Mouse (Mus musculus): Measurements from ENCODE around the gene Mapk13. TPM values are rescaled to one million over a fixed set of nuclear protein-coding genes. Genes with fewer than 3 reads are reported as not detected.

Gene Mapk13
- 27.3 and 28.6 TPM in 2 replicates for polyA plus RNA-seq (2015; fragmentation: Nextera tagmentation; extraction: Ambion mirVana)

GRCm38 (mm10) chr17:28769121-28769874, at the start of gene Mapk13:
Gene Mapk13 (plus strand): TSS chr17:28769297.

DNA sequence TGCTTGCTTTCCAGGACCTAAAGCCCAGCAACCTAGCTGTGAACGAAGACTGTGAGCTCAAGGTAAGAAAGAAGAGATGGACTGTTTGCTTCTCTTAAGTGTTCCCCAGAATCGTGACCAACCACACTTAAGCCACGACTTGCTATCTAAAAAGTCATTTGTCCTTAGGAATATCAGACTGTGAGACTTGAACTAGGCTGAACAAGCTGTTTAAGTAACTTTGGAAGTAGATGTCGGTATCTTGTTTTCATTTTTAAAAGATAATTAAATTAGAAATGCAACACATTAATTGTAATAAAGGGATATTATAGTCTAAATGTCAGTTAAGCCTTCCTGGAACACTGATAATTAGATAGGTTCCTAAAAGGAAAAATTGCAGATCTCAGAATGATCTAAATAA, 43.3 kb upstream of the Mapk13 start, which contains the start of gene AC170998.1:
TSS of gene AC170998.1 (plus strand) at position 301 of the 400 bp plus-strand sequence.

GRCm38 (mm10) chr17:28800671-28801412, 31.7 kb downstream of the Mapk13 start, which contains the start of gene Brpf3:
Gene Brpf3 (plus strand): TSS chr17:28801090.

Other genes with a start within 250 kb of the Mapk13 start
- gene Armc12, start 238.5 kb upstream of the Mapk13 start, polyA plus RNA-seq (2015; fragmentation: Nextera tagmentation; extraction: Ambion mirVana): not detected in 2 replicates
- not detected in 2 replicates for gene Clpsl2, start 219.9 kb upstream of the Mapk13 start, polyA plus RNA-seq (2015; fragmentation: Nextera tagmentation; extraction: Ambion mirVana)
- 0.22 TPM in 1 of 2 replicates, not detected in the other for gene Clps, start 208.5 kb upstream of the Mapk13 start, polyA plus RNA-seq (2015; fragmentation: Nextera tagmentation; extraction: Ambion mirVana)
- gene Lhfpl5, start 193.7 kb upstream of the Mapk13 start, polyA plus RNA-seq (2015; fragmentation: Nextera tagmentation; extraction: Ambion mirVana): 0.28 and 0.30 TPM in 2 replicates
- 39.4 and 42.8 TPM in 2 replicates for gene Srpk1, start 146.6 kb upstream of the Mapk13 start, polyA plus RNA-seq (2015; fragmentation: Nextera tagmentation; extraction: Ambion mirVana)
- 0.33 and 0.36 TPM in 2 replicates for gene Slc26a8, start 79.1 kb upstream of the Mapk13 start, polyA plus RNA-seq (2015; fragmentation: Nextera tagmentation; extraction: Ambion mirVana)
- 37.0 and 41.2 TPM in 2 replicates for gene Mapk14, start 78.0 kb upstream of the Mapk13 start, polyA plus RNA-seq (2015; fragmentation: Nextera tagmentation; extraction: Ambion mirVana)
- gene AC170998.1, start 43.2 kb upstream of the Mapk13 start, polyA plus RNA-seq (2015; fragmentation: Nextera tagmentation; extraction: Ambion mirVana): 2.0 and 2.2 TPM in 2 replicates
- 3.9 and 4.4 TPM in 2 replicates for gene Brpf3, start 31.8 kb downstream of the Mapk13 start, polyA plus RNA-seq (2015; fragmentation: Nextera tagmentation; extraction: Ambion mirVana)
- gene Pnpla1, start 89.1 kb downstream of the Mapk13 start, polyA plus RNA-seq (2015; fragmentation: Nextera tagmentation; extraction: Ambion mirVana): 0.02 and 0.04 TPM in 2 replicates
- 0.05 TPM in 1 of 2 replicates, not detected in the other for gene 4930539E08Rik, start 146.0 kb downstream of the Mapk13 start, polyA plus RNA-seq (2015; fragmentation: Nextera tagmentation; extraction: Ambion mirVana)
- gene Pxt1, start 174.5 kb downstream of the Mapk13 start, polyA plus RNA-seq (2015; fragmentation: Nextera tagmentation; extraction: Ambion mirVana): not detected in 2 replicates
- 37.7 and 46.9 TPM in 2 replicates for gene Kctd20, start 182.7 kb downstream of the Mapk13 start, polyA plus RNA-seq (2015; fragmentation: Nextera tagmentation; extraction: Ambion mirVana)
- gene Stk38, start 238.7 kb downstream of the Mapk13 start, polyA plus RNA-seq (2015; fragmentation: Nextera tagmentation; extraction: Ambion mirVana): 50.7 and 53.5 TPM in 2 replicates

All from urinary bladder, postnatal 0 days (tissue).